Mouse (Mus musculus) hindbrain, embryonic 12.5 days (tissue): ENCODE data around the gene Eif3j1. TPM values are rescaled to one million over a fixed set of nuclear protein-coding genes. Genes with fewer than 3 reads are reported as not detected.
"Not testable (repeated sequence)": the region's sequence is repeated elsewhere in the genome, so short reads cannot be mapped to it uniquely, and the experiment has no call there.

Source experiments
- ATAC-seq: fragments of 200-750 bp; cut with Nextera tagmentation; 2 replicates; pipeline ENCODE4 v1.8.0; 2017; ENCODE audit warnings: moderate TSS enrichment; ENCODE audit not compliant: low FRiP score
- H3K27ac ChIP-seq: fragments of 300-500 bp; sonication (generic); 2 replicates; pipeline ENCODE4 v1.5.1; 2016; ENCODE audit warnings: mild to moderate bottlenecking
- H3K27me3 ChIP-seq: fragments of 300-500 bp; sonication (generic); 2 replicates; pipeline ENCODE4 v1.6.1; 2016; ENCODE audit warnings: mild to moderate bottlenecking
- H3K36me3 ChIP-seq: fragments of 300-500 bp; sonication (generic); 2 replicates; pipeline ENCODE4 v1.6.1; 2016; ENCODE audit warnings: mild to moderate bottlenecking
- H3K4me1 ChIP-seq: fragments of 300-500 bp; sonication (generic); 2 replicates; pipeline ENCODE4 v1.6.1; 2016
- H3K4me2 ChIP-seq: fragments of 300-500 bp; sonication (generic); replicated peaks from 2 replicates; pipeline ENCODE4 v1.6.1; 2016; ENCODE audit warnings: mild to moderate bottlenecking
- H3K4me3 ChIP-seq: fragments of 300-500 bp; sonication (generic); 2 replicates; pipeline ENCODE4 v1.5.1; 2016; ENCODE audit warnings: mild to moderate bottlenecking
- H3K9ac ChIP-seq: fragments of 300-500 bp; sonication (generic); 2 replicates; pipeline ENCODE4 v1.6.1; 2016; ENCODE audit warnings: mild to moderate bottlenecking, moderate library complexity
- H3K9me3 ChIP-seq: fragments of 300-500 bp; sonication (generic); replicated peaks from 2 replicates; pipeline ENCODE4 v1.6.1; 2016; ENCODE audit warnings: mild to moderate bottlenecking
- WGBS: fragments of 180-500 bp; shearing (Covaris S2); methylation state at CpG from one replicate; pipeline ENCODE4 v1.1.7; 2016; 5-methylcytosine and 5-hydroxymethylcytosine counted together
- microRNA-seq: library from miRNA; unstranded; fragments of <30 nt; microRNA quantifications from one replicate; pipeline ENCODE4, GENCODE M21; 2017
- polyA plus RNA-seq: library from polyadenylated mRNA; unstranded; fragments of >200 nt; fragmentation: Nextera tagmentation; extraction: Ambion mirVana; gene quantifications from 2 replicates; pipeline ENCODE4 v1.2.1, GENCODE M21; 2016

Gene Eif3j1
- polyA plus RNA-seq, 1 experiment from 2014 or later = 12.6 TPM

GRCm38 (mm10) chr2:122065200-122065969, 37.0 kb downstream of the Eif3j1 start:
- Histone ChIP-seq H3K4me2 (no peak overlapping the region), H3K9me3 (no peaks in the 10 kb centered on the region), H3K27ac (no peak overlapping the region), H3K9ac (no peak overlapping the region), H3K4me3 (no peak overlapping the region), H3K27me3 (no peaks in the 10 kb centered on the region), H3K4me1 (no peaks in the 10 kb centered on the region), H3K36me3 (peaks cover 57% of the 10 kb centered on the region)
- no peak for ATAC-seq
- WGBS = 52% methylated on average over 14 of the region's 14 CpGs

GRCm38 (mm10) chr2:122066241-122066640, 37.9 kb downstream of the Eif3j1 start:
- Histone ChIP-seq H3K4me2 (no peak overlapping the region), H3K27ac (no peak overlapping the region), H3K4me1 (no peaks in the 10 kb centered on the region), H3K9me3 (no peaks in the 10 kb centered on the region), H3K27me3 (no peaks in the 10 kb centered on the region), H3K36me3 (peaks cover 59% of the 10 kb centered on the region), H3K4me3 (no peak overlapping the region), H3K9ac (no peak overlapping the region)
- 84% methylated on average over 8 of the region's 8 CpGs for WGBS
- no peak for ATAC-seq

- Histone ChIP-seq H3K27ac (no peak overlapping the region), H3K36me3 (peaks cover 62% of the 10 kb centered on the region), H3K9me3 (no peaks in the 10 kb centered on the region), H3K4me2 (no peak overlapping the region), H3K9ac (no peak overlapping the region), H3K4me3 (no peak overlapping the region), H3K4me1 (no peaks in the 10 kb centered on the region), H3K27me3 (no peaks in the 10 kb centered on the region)
- ATAC-seq = no peak
- WGBS = 89% methylated on average over 6 of the region's 6 CpGs
Measured at GRCm38 (mm10) chr2:122069144-122069912, 41.0 kb downstream of the Eif3j1 start.

GRCm38 (mm10) chr2:122069922-122070321, 41.6 kb downstream of the Eif3j1 start:
- WGBS = 39% methylated on average over 5 of the region's 5 CpGs
- H3K9ac ChIP-seq = no peak overlapping the region
- H3K9me3 ChIP-seq = no peaks in the 10 kb centered on the region
- H3K4me3 ChIP-seq = no peak overlapping the region
- no peak overlapping the region for H3K4me2 ChIP-seq
- peaks cover 62% of the 10 kb centered on the region for H3K36me3 ChIP-seq
- no peak for ATAC-seq
- H3K27me3 ChIP-seq = no peaks in the 10 kb centered on the region
- no peak overlapping the region for H3K27ac ChIP-seq
- no peaks in the 10 kb centered on the region for H3K4me1 ChIP-seq

GRCm38 (mm10) chr2:122081728-122082456, 53.5 kb downstream of the Eif3j1 start:
- Histone ChIP-seq H3K9ac (no peak overlapping the region), H3K27me3 (no peaks in the 10 kb centered on the region), H3K36me3 (peaks cover 72% of the 10 kb centered on the region), H3K27ac (no peak overlapping the region), H3K4me3 (no peak overlapping the region), H3K9me3 (no peaks in the 10 kb centered on the region), H3K4me1 (peaks cover 2% of the 10 kb centered on the region; the same call in 1 of the 2 replicates), H3K4me2 (no peak overlapping the region)
- no peak for ATAC-seq
- WGBS = 59% methylated on average over 7 of the region's 7 CpGs

- H3K4me3 ChIP-seq = no peak overlapping the region
- H3K36me3 ChIP-seq = peaks cover 73% of the 10 kb centered on the region
- ATAC-seq = no peak
- H3K4me1 ChIP-seq = peaks cover 1% of the 10 kb centered on the region; the same call in 1 of the 2 replicates
- H3K27ac ChIP-seq = no peak overlapping the region
- H3K9ac ChIP-seq = no peak overlapping the region
- no peak overlapping the region for H3K4me2 ChIP-seq
- WGBS = 84% methylated on average over 4 of the region's 4 CpGs
- H3K27me3 ChIP-seq = no peaks in the 10 kb centered on the region
- no peaks in the 10 kb centered on the region for H3K9me3 ChIP-seq
Measured at GRCm38 (mm10) chr2:122086446-122086845, 58.1 kb downstream of the Eif3j1 start.

- no peaks in the 10 kb centered on the region for H3K4me1 ChIP-seq
- H3K27me3 ChIP-seq = no peaks in the 10 kb centered on the region
- H3K9me3 ChIP-seq = no peaks in the 10 kb centered on the region
- peaks cover 83% of the 10 kb centered on the region for H3K36me3 ChIP-seq
- ATAC-seq = no peak
- H3K27ac ChIP-seq = no peak overlapping the region
- H3K9ac ChIP-seq = no peak overlapping the region
- 97% methylated on average over 4 of the region's 4 CpGs for WGBS
- H3K4me2 ChIP-seq = no peak overlapping the region
- H3K4me3 ChIP-seq = no peak overlapping the region
Measured at GRCm38 (mm10) chr2:122093844-122094243, 65.5 kb downstream of the Eif3j1 start.

- not testable (repeated sequence) for ATAC-seq, H3K9ac ChIP-seq, H3K4me3 ChIP-seq, H3K4me1 ChIP-seq, H3K27ac ChIP-seq, H3K4me2 ChIP-seq, H3K27me3 ChIP-seq, H3K9me3 ChIP-seq
- peaks cover 77% of the 10 kb centered on the region for H3K36me3 ChIP-seq
- 81% methylated on average over 5 of the region's 5 CpGs for WGBS
Measured at GRCm38 (mm10) chr2:122097686-122098085, 69.3 kb downstream of the Eif3j1 start.

- H3K4me2 ChIP-seq = no peak overlapping the region
- no peak for ATAC-seq
- no peak overlapping the region for H3K27ac ChIP-seq
- H3K9me3 ChIP-seq = no peaks in the 10 kb centered on the region
- H3K27me3 ChIP-seq = no peaks in the 10 kb centered on the region
- H3K36me3 ChIP-seq = peaks cover 56% of the 10 kb centered on the region
- no peak overlapping the region for H3K4me3 ChIP-seq
- no peak overlapping the region for H3K9ac ChIP-seq
- no peaks in the 10 kb centered on the region for H3K4me1 ChIP-seq
Measured at GRCm38 (mm10) chr2:122102070-122102469, 73.7 kb downstream of the Eif3j1 start.

Small RNA genes within 50 kb of the gene (microRNA-seq; reads per million reads assigned to microRNA genes)
- not detected for gene Gm47314

Other genes with a start within 250 kb of the Eif3j1 start
- 26.5 and 32.1 TPM in 2 replicates for gene Frmd5, start 221.5 kb upstream of the Eif3j1 start, polyA plus RNA-seq
- gene Casc4, start 161.6 kb upstream of the Eif3j1 start, polyA plus RNA-seq = 32.2 and 34.8 TPM in 2 replicates
- 56.1 and 57.7 TPM in 2 replicates for gene Ctdspl2, start 72.5 kb upstream of the Eif3j1 start, polyA plus RNA-seq
- 0.40 and 0.60 TPM in 2 replicates for gene Mageb3, start 72.5 kb upstream of the Eif3j1 start, polyA plus RNA-seq
- gene Spg11, start 89.8 kb downstream of the Eif3j1 start, polyA plus RNA-seq = 13.6 and 14.2 TPM in 2 replicates
- gene B2m, start 119.1 kb downstream of the Eif3j1 start, polyA plus RNA-seq = 134 and 143 TPM in 2 replicates
- not detected in 2 replicates for gene Trim69, start 132.2 kb downstream of the Eif3j1 start, polyA plus RNA-seq
- not detected in 2 replicates for gene Patl2, start 157.6 kb downstream of the Eif3j1 start, polyA plus RNA-seq
- gene Terb2, start 157.7 kb downstream of the Eif3j1 start, polyA plus RNA-seq = not detected in 2 replicates
- gene Sord, start 206.2 kb downstream of the Eif3j1 start, polyA plus RNA-seq = 19.3 and 20.0 TPM in 2 replicates